ENCODE assay signal across 8 mouse cellular contexts in genomic region chr1:153899731-153900380, GRCm38 (mm10). TPM values are rescaled to one million over a fixed set of nuclear protein-coding genes. Genes with fewer than 3 reads are reported as not detected.
A peak's percentile ranks its signal among the peaks of the same experiment; 100 is the strongest.
DNase-seq lines count a peak whose midpoint lies in the region; ATAC-seq and TF ChIP-seq lines count a peak whose summit lies in the region.

Gene Glul (plus strand): TSS chr1:153899944.
Gene Teddm2 (minus strand): TSS chr1:153900228.

- under 1% methylated on average over 51 of the region's 51 CpGs for WGBS in heart, embryonic 11.5 days (ENCODE audit: insufficient replicate concordance)
- WGBS in kidney, embryonic 16.5 days: 0% methylated on average over 47 of the region's 51 CpGs
- under 1% methylated on average over 51 of the region's 51 CpGs for WGBS in liver, adult 2 months

- no peaks in the 10 kb centered on the region for H3K27me3 ChIP-seq in heart, embryonic 11.5 days (ENCODE audit: control insufficient read depth, insufficient read depth, low read length)
- H3K27me3 ChIP-seq in kidney, embryonic 16.5 days (ENCODE audit: insufficient read depth, low read length): no peaks in the 10 kb centered on the region
- H3K27me3 ChIP-seq in liver, adult 2 months (ENCODE audit: control insufficient read depth, insufficient read depth, low read length): no peaks in the 10 kb centered on the region
- no peaks in the 10 kb centered on the region for H3K27me3 ChIP-seq in myocyte (ENCODE audit: control insufficient read depth, insufficient read depth, insufficient read length)
- no peaks in the 10 kb centered on the region for H3K27me3 ChIP-seq in splenic B cell, adult 2 months (ENCODE audit: control insufficient read depth, insufficient read depth, low read length, poor library complexity, severe bottlenecking)

- peak within 1 kb of the TSS; percentile 96 for H3K27ac ChIP-seq in heart, embryonic 11.5 days (ENCODE audit: low read depth, low read length)
- peak within 1 kb of the TSS; percentile 96 for H3K27ac ChIP-seq in kidney, embryonic 16.5 days (ENCODE audit: low read length)
- peak within 1 kb of the TSS; percentile 91 for H3K27ac ChIP-seq in liver, adult 2 months (replicated peaks; ENCODE audit: insufficient read depth, low read depth, low read length)

- peak within 1 kb of the TSS; percentile 84 for H3K9ac ChIP-seq in heart, embryonic 11.5 days (ENCODE audit: low read depth, low read length)
- peak within 1 kb of the TSS; percentile 89 for H3K9ac ChIP-seq in kidney, embryonic 16.5 days (replicated peaks; ENCODE audit: low read length)
- H3K9ac ChIP-seq in liver, adult 2 months (ENCODE audit: low read depth, low read length): peak within 1 kb of the TSS; percentile 96

- TF ChIP-seq CTCF in liver, adult 2 months (IDR thresholded peaks at IDR 0.05; ENCODE audit: low read depth, low read length): no peak

- H3K4me2 ChIP-seq in heart, embryonic 11.5 days: peak within 1 kb of the TSS; percentile 68
- H3K4me2 ChIP-seq in kidney, embryonic 16.5 days (replicated peaks; ENCODE audit: low read depth, low read length): peak within 1 kb of the TSS; percentile 84
- peak within 1 kb of the TSS; percentile 96 for H3K4me2 ChIP-seq in myocyte (ENCODE audit: low read depth)

- H3K79me2 ChIP-seq in liver, adult 2 months (ENCODE audit: control insufficient read depth, insufficient read depth, low read length): peaks cover 16% of the 10 kb centered on the region; the same call in 1 of the 2 replicates
- peaks cover 7% of the 10 kb centered on the region for H3K79me2 ChIP-seq in myocyte (ENCODE audit: control insufficient read depth, insufficient read depth)

- peak; percentile 94 to 96 for DNase-seq in B cell, adult 2 months
- peak; percentile 98 for DNase-seq in brain, adult 2 months (ENCODE audit: low read depth, low spot score)
- DNase-seq in liver, adult 2 months (ENCODE audit: extremely low read depth, low read depth, low spot score): peak; percentile 78
- peak; percentile 97 for DNase-seq in splenic B cell, adult 2 months (ENCODE audit: low read depth, low spot score)

- H3K4me3 ChIP-seq in heart, embryonic 11.5 days (ENCODE audit: low read depth, low read length): peak within 1 kb of the TSS; percentile 79
- H3K4me3 ChIP-seq in kidney, embryonic 16.5 days (ENCODE audit: low read length): peak within 1 kb of the TSS; percentile 86
- peak within 1 kb of the TSS; percentile 88 for H3K4me3 ChIP-seq in liver, adult 2 months (ENCODE audit: insufficient read depth, low read depth, low read length)
- peak within 1 kb of the TSS; percentile 78 for H3K4me3 ChIP-seq in myocyte

- peaks cover 14% of the 10 kb centered on the region for H3K4me1 ChIP-seq in heart, embryonic 11.5 days (ENCODE audit: control insufficient read depth, insufficient read depth, low read length)
- H3K4me1 ChIP-seq in kidney, embryonic 16.5 days (ENCODE audit: insufficient read depth, low read length): peaks cover 12% of the 10 kb centered on the region
- peaks cover 11% of the 10 kb centered on the region; the same call in 1 of the 2 replicates for H3K4me1 ChIP-seq in liver, adult 2 months (ENCODE audit: control insufficient read depth, insufficient read depth, low read length)

- H3K9me3 ChIP-seq in heart, embryonic 11.5 days (replicated peaks; ENCODE audit: control insufficient read depth, low read length): no peaks in the 10 kb centered on the region
- H3K9me3 ChIP-seq in kidney, embryonic 16.5 days (ENCODE audit: low read length): no peaks in the 10 kb centered on the region

- peak; percentile 100 for TF ChIP-seq POLR2A in liver, adult 2 months (IDR thresholded peaks at IDR 0.05; ENCODE audit: extremely low read depth, insufficient read depth, low read length)
- TF ChIP-seq POLR2A in myocyte (IDR thresholded peaks at IDR 0.05; ENCODE audit: insufficient read length, low read depth): peak; percentile 99

- ATAC-seq in erythroblast, adult 5-6 weeks (replicated peaks; ENCODE audit: low FRiP score, poor library complexity, severe bottlenecking): peak; percentile 87
- peak; percentile 98 for ATAC-seq in heart, embryonic 11.5 days (replicated peaks; ENCODE audit: insufficient number of reproducible peaks, low FRiP score, low TSS enrichment)
- ATAC-seq in kidney, embryonic 16.5 days (ENCODE audit: low FRiP score, low TSS enrichment): peak; percentile 98

- peaks cover 15% of the 10 kb centered on the region; the same call in 1 of the 2 replicates for H3K36me3 ChIP-seq in heart, embryonic 11.5 days (ENCODE audit: control insufficient read depth, insufficient read depth, low read length)
- peaks cover 22% of the 10 kb centered on the region for H3K36me3 ChIP-seq in kidney, embryonic 16.5 days (ENCODE audit: insufficient read depth, low read length)
- H3K36me3 ChIP-seq in liver, adult 2 months (ENCODE audit: control insufficient read depth, insufficient read depth, low read length): peaks cover 23% of the 10 kb centered on the region
- H3K36me3 ChIP-seq in myocyte (ENCODE audit: control insufficient read depth, insufficient read depth): peaks cover 5% of the 10 kb centered on the region
- peaks cover 2% of the 10 kb centered on the region; the same call in 1 of the 2 replicates for H3K36me3 ChIP-seq in splenic B cell, adult 2 months (ENCODE audit: control insufficient read depth, insufficient read depth, low read length, poor library complexity, severe bottlenecking)

- peak within 1 kb of the TSS; percentile 5 for H3ac ChIP-seq in myocyte (ENCODE audit: control insufficient read depth, insufficient read length)

TF ChIP-seq in myocyte, 11 proteins besides CTCF, POLR2A, EP300 and RAD21:
- peak in 1 of 3 experiments; percentile 4 for TF ChIP-seq MYOG (IDR thresholded peaks at IDR 0.05; ENCODE audit: control insufficient read depth in 1 of 3, insufficient read depth in 1 of 3, insufficient read length in 2 of 3, low read depth in 2 of 3)
- TF ChIP-seq MAX (IDR thresholded peaks at IDR 0.05; ENCODE audit: low read depth): no peak
- TF ChIP-seq TCF3 (IDR thresholded peaks at IDR 0.05; ENCODE audit: insufficient read length, low read depth): no peak
- TF ChIP-seq POLR2AphosphoS2 (IDR thresholded peaks at IDR 0.05; ENCODE audit: insufficient read length, low read depth): peak; percentile 100
- peak; percentile 61 for TF ChIP-seq REST (IDR thresholded peaks at IDR 0.05; ENCODE audit: insufficient read depth, insufficient read length)
- no peak for TF ChIP-seq SRF (IDR thresholded peaks at IDR 0.05; ENCODE audit: control insufficient read depth, insufficient read length, low read depth)
- TF ChIP-seq MYOD1 (IDR thresholded peaks at IDR 0.05; ENCODE audit: control insufficient read depth in 1 of 3, insufficient read length in 2 of 3, low read depth in 2 of 3): peak in 1 of 3 experiments; percentile 18
- TF ChIP-seq CEBPB (IDR thresholded peaks at IDR 0.05; ENCODE audit: insufficient read depth, poor library complexity, severe bottlenecking): no peak
- no peak for TF ChIP-seq TCF12 (IDR thresholded peaks at IDR 0.05; ENCODE audit: insufficient read depth, poor library complexity, severe bottlenecking)
- no peak for TF ChIP-seq E2F4 (IDR thresholded peaks at IDR 0.05; ENCODE audit: insufficient read depth)
- TF ChIP-seq USF1 (IDR thresholded peaks at IDR 0.05; ENCODE audit: low read depth): no peak

RNA-seq across cellular contexts. Expression of gene Glul, which starts in this region (rescaled TPM):
- total RNA-seq in erythroblast, adult 5-6 weeks (2015; ENCODE audit: low replicate concordance): 121 and 129 TPM in 2 replicates
- total RNA-seq in erythroblast, adult 5-6 weeks (2017; ENCODE audit: low replicate concordance): 206 and 340 TPM in 2 replicates
- polyA plus RNA-seq in heart, embryonic 11.5 days (2014; fragmentation: Nextera tagmentation; extraction: Ambion mirVana): 52.6 and 78.3 TPM in 2 replicates
- polyA plus RNA-seq in kidney, embryonic 16.5 days (2015; fragmentation: Nextera tagmentation; extraction: Ambion mirVana): 159 and 176 TPM in 2 replicates
- 370 and 719 TPM in 2 replicates for total RNA-seq in liver, adult 2 months (2014; rRNA removed)
- polyA plus RNA-seq in liver, adult 2 months (2012; rRNA removed): 620 and 776 TPM in 2 replicates
- polyA plus RNA-seq in myocyte (2012; fragmentation: generic; extraction: Trizol): 37.6 TPM

RNA-seq across cellular contexts. Expression of gene Teddm2, which starts in this region (rescaled TPM):
- 1.9 and 4.4 TPM in 2 replicates for total RNA-seq in erythroblast, adult 5-6 weeks (2015; ENCODE audit: low replicate concordance)
- total RNA-seq in erythroblast, adult 5-6 weeks (2017; ENCODE audit: low replicate concordance): 1.4 and 4.6 TPM in 2 replicates
- 0.30 and 0.36 TPM in 2 replicates for polyA plus RNA-seq in heart, embryonic 11.5 days (2014; fragmentation: Nextera tagmentation; extraction: Ambion mirVana)
- 0.58 and 0.67 TPM in 2 replicates for polyA plus RNA-seq in kidney, embryonic 16.5 days (2015; fragmentation: Nextera tagmentation; extraction: Ambion mirVana)
- 0.20 and 0.83 TPM in 2 replicates for total RNA-seq in liver, adult 2 months (2014; rRNA removed)
- 0.37 and 0.80 TPM in 2 replicates for polyA plus RNA-seq in liver, adult 2 months (2012; rRNA removed)
- 0.20 TPM for polyA plus RNA-seq in myocyte (2012; fragmentation: generic; extraction: Trizol)

Comparison
In these comparisons a context has a peak if more than half of its experiments do, and no peak if none do; other contexts are left out.
1. Peak in every context shown above with its lines: DNase-seq, ATAC-seq, H3K4me3 ChIP-seq and H3K27ac ChIP-seq.